Mouse (Mus musculus): Measurements from ENCODE around the gene Tanc2. TPM values are rescaled to one million over a fixed set of nuclear protein-coding genes. Genes with fewer than 3 reads are reported as not detected.
A peak's percentile ranks its signal among the peaks of the same experiment; 100 is the strongest.

The Tanc2 gene
- total RNA-seq, 2 experiments from 2014 or later = 238 to 244 TPM

- intact Hi-C loops (cut with DNase I) = loop anchor here (1.0 to 10.0 kb wide), 4 partner anchors 95 to 323 kb away; partner anchors contain the start of gene March10
- peak; percentile 59 to 87 for DNase-seq (ENCODE audit: low spot score in 2 of 2)
These were observed 2.1 kb downstream of the Tanc2 start for GRCm38 (mm10) chr11:105591905-105592304.

DNA sequence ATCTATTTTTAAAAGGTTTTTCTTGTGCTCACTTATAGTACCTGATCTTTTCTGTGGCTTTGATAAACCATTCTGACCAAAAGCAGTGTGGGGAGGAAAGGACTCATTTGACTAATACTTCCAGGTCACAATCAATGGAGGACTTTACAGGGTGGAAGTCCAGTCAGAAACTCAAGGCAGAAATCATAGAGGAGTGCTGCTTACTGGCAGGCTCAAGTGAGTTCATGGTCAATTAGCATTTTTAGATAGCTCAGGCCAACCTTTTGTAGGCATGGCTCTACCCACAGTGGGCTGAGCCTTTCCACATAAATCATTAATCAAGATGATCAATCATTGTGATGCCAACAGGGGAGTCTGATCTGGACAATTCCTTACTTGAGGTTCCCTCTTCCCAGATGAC is 12.4 kb downstream of the Tanc2 start:
- intact Hi-C loops (cut with DNase I) = no loop called here
- no peak for DNase-seq (ENCODE audit: low spot score in 2 of 2)

GRCm38 (mm10) chr11:105626201-105626600 is 36.4 kb downstream of the Tanc2 start:
- intact Hi-C loops (cut with DNase I) = no loop called here
- DNase-seq (ENCODE audit: low spot score in 2 of 2) = no peak

DNA sequence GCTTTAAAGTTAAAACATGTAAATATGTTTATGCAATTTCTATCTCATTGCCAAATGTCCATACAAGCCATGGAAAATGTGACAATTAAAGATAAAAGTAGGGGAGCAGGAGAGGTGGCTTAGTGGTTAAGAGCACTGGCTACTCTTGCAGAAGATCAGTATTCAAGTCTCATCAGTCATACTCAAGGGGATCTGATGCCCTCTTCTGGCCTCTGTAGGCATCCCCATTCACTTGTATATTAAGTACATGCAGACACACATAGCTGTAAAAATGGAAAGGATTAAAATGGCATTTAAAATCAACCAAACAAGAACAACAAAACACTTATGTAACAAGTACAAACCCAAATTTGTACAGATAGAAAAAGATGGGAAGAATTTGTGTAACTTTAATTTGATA is 54.2 kb downstream of the Tanc2 start:
- intact Hi-C loops (cut with DNase I) = no loop called here
- DNase-seq (ENCODE audit: low spot score in 2 of 2) = no peak

GRCm38 (mm10) chr11:105648026-105648425 is 58.2 kb downstream of the Tanc2 start:
- no peak for DNase-seq (ENCODE audit: low spot score in 2 of 2)
- intact Hi-C loops (cut with DNase I) = no loop called here

DNA sequence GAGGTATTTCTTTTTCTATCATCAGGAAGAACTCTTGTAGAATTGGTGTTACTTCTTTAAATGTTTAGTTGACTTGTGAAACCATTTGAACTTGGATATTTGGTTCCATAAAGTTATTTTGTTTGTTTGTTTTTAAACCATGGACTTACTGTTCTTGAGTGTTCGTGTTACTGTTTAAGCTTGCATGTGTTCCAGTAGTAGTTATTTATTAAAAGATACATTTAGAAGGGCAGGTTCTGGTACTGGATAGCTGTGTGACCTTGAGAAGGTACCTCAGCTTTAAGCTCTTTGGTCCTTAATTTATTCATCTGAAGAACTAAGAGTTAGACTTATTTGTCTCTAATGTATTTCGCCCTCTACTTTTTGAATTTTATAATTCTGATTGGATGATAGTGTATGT is 64.8 kb downstream of the Tanc2 start:
- intact Hi-C loops (cut with DNase I) = no loop called here

DNA sequence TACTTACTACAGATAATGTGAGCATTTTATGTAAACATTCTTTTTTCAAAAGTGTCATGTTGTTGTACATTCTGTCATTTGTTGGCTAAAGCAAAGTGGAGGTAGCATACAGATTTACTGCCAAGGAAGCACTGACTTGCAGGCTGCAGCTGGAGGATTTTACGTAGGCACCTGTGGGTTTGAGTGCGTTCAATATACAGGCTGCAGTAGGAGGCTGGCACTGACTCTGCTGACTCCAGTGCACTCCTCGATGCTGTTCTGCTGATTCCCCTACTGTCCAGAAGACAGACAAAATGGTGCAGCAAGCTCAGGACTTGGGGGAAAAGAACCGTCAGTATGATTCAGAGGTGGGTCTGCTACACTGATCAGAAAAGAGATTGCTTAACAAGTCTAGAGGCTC is 65.5 kb downstream of the Tanc2 start:
- no peak for DNase-seq (ENCODE audit: low spot score in 2 of 2)
- intact Hi-C loops (cut with DNase I) = no loop called here

More for the DNA sequence above, 64.8 kb downstream of the Tanc2 start:
- no peak for DNase-seq (ENCODE audit: low spot score in 2 of 2)

- no peak for DNase-seq (ENCODE audit: low spot score in 2 of 2)
- intact Hi-C loops (cut with DNase I) = no loop called here
These were observed 78.1 kb downstream of the Tanc2 start for GRCm38 (mm10) chr11:105667879-105668278.

GRCm38 (mm10) chr11:105678996-105679395 is 89.2 kb downstream of the Tanc2 start:
- intact Hi-C loops (cut with DNase I) = loop anchor here (10.0 kb wide), 1 partner anchor 186 kb away; no protein-coding TSS in a partner anchor
- no peak for DNase-seq (ENCODE audit: low spot score in 2 of 2)

DNA sequence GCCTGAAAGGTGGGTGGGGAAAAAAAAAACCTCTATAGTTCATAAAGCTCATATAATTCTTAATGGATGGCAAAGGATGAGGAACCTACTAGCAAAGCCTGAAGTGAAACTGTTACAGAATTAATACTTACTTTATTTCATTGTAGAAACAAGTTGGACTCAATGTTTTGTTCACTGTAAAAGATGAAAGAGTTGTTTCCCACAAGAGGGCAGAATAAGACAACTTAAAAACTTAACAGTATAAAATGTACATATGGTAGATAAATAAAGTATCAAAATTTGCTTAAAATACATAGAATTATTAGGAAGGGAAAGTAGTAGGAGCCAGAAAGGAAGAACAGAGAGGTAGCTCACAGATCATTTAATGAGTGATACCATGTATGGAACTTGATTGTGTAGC is 95.0 kb downstream of the Tanc2 start:
- intact Hi-C loops (cut with DNase I) = loop anchor here (10.0 kb wide), 1 partner anchor 230 kb away; no protein-coding TSS in a partner anchor
- DNase-seq (ENCODE audit: low spot score in 2 of 2) = no peak

DNA sequence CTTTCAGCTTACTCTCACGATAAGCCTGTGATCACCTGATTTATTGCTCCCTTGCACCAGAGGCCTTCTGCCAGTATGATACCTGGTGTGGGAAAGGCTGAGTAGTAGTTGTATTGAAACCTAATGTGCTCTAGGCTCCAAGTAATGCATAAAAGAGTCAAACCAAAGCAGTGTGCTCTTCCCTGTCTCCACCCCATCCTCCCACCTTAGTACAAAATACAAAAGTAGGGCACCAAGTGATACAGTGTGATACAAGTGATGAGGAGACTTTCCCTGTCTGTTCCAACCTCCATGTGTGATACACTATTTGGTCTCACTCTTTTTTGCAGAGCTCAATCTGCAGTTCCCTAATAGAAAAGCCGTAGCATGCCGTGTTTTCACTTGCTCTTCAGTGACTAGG is 110.7 kb downstream of the Tanc2 start:
- DNase-seq (ENCODE audit: low spot score in 2 of 2) = no peak
- intact Hi-C loops (cut with DNase I) = no loop called here

DNA sequence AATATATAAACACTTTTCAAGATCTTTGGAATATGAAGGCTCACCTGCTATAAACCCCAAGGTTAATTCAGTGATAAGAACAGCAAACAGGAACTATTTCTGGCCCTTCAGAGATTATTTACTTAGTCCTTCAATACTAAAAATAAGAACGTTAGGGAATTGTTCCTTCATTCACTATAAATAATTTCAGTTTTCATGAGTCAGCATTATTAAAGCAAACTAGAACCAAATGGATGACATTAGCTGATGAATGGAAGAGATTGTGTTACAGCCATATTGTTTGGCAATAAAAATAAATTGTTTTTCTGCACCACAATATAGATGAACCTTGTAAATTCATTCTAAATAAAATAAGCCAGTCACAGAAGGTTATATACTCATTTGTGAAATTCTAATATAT is 129.9 kb downstream of the Tanc2 start:
- intact Hi-C loops (cut with DNase I) = no loop called here
- no peak for DNase-seq (ENCODE audit: low spot score in 2 of 2)

- intact Hi-C loops (cut with DNase I) = no loop called here
These were observed 141.8 kb downstream of the Tanc2 start for GRCm38 (mm10) chr11:105731541-105731940.

DNA sequence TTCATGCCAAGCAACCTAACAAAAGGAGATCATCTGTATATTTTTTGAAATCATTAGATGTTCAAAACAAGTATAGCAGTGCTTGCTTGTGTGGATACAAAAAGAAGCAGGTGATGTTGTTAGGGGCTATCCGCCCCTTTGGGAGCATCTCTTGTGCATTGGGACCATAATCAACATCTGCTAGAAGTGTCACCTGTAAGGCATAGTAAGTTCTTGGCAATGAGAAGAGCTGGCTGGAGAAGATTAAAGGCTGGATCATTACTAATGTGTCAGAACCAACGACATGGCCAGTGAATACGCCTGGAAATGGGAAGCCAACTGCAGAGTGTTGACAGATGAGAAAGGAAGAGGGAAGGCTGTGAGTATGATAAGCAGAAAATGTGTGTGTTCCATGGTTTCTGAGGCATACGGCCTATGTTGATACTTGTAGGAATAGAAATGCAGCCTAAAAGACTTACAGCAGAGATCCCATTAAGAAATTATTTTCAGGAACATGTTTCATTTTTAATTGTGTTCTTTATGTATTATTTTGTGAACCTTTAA is 142.3 kb downstream of the Tanc2 start:
- intact Hi-C loops (cut with DNase I) = no loop called here

More at GRCm38 (mm10) chr11:105731541-105731940, 141.8 kb downstream of the Tanc2 start:
- DNase-seq (ENCODE audit: low spot score in 2 of 2) = peak; percentile 67 to 77

GRCm38 (mm10) chr11:105743171-105743570 is 153.4 kb downstream of the Tanc2 start:
- intact Hi-C loops (cut with DNase I) = no loop called here
- DNase-seq (ENCODE audit: low spot score in 2 of 2) = no peak

More for the DNA sequence above, 142.3 kb downstream of the Tanc2 start:
- DNase-seq (ENCODE audit: low spot score in 2 of 2) = peak in 1 of 2 experiments; percentile 4

- intact Hi-C loops (cut with DNase I) = no loop called here
- no peak for DNase-seq (ENCODE audit: low spot score in 2 of 2)
These were observed 159.7 kb downstream of the Tanc2 start for GRCm38 (mm10) chr11:105749297-105750071.

GRCm38 (mm10) chr11:105758561-105759203 is 168.9 kb downstream of the Tanc2 start:
- intact Hi-C loops (cut with DNase I) = no loop called here
- DNase-seq (ENCODE audit: low spot score in 2 of 2) = no peak

DNA sequence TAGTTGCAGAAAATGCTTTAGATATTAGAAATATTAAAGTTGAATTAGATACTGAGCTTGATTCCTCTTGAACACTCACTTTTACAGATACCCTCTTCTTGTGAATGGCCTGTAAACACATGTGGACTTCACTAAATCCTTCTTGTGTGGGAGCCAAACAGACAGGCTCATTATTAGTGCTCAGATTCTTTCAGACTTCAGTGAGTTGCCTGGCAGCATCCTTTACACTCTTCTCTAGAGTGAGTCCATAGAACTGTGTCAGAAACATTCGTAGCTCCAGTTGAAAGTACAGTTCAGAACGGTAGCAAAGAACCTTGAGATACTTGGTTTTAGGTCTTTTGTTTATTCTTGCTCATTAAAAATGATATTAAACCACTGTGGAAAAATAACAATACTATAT is 169.6 kb downstream of the Tanc2 start:
- intact Hi-C loops (cut with DNase I) = no loop called here
- peak in 1 of 2 experiments; percentile 8 for DNase-seq (ENCODE audit: low spot score in 2 of 2)

GRCm38 (mm10) chr11:105760346-105760745 is 170.6 kb downstream of the Tanc2 start:
- intact Hi-C loops (cut with DNase I) = no loop called here
- DNase-seq (ENCODE audit: low spot score in 2 of 2) = no peak

GRCm38 (mm10) chr11:105777802-105778201 is 188.0 kb downstream of the Tanc2 start:
- intact Hi-C loops (cut with DNase I) = no loop called here
- DNase-seq (ENCODE audit: low spot score in 2 of 2) = no peak

All from left cerebral cortex, postnatal 14 days (tissue).